Mouse (Mus musculus): ENCODE measurements around the gene Nxf1. TPM values are rescaled to one million over a fixed set of nuclear protein-coding genes. Genes with fewer than 3 reads are reported as not detected.

Gene Nxf1
- polyA plus RNA-seq, 1 experiment from 2014 or later = 88.8 TPM

- DNase-seq (ENCODE audit: low spot score) (peak; percentile 100), ATAC-seq (peak; percentile 94)
- no peaks in the 10 kb centered on the region for H3K27me3 ChIP-seq (replicated peaks; ENCODE audit: insufficient read depth, low read length)
- peak; percentile 24; the same call in 1 of the 2 replicates for TF ChIP-seq CTCF (IDR thresholded peaks at IDR 0.05)
- no peak; the same call in 1 of the 2 replicates for TF ChIP-seq EP300 (IDR thresholded peaks at IDR 0.05)
- H3K36me3 ChIP-seq (ENCODE audit: insufficient read depth, low read length) = peaks cover 12% of the 10 kb centered on the region
- H3K4me1 ChIP-seq (ENCODE audit: insufficient read depth, low read depth, low read length) = 0 out of 2 replicates have a peak, but pooled peaks cover 5% of the 10 kb centered on the region
- peak within 1 kb of the TSS; percentile 97 for H3K27ac ChIP-seq (ENCODE audit: low read length)
- under 1% methylated on average over 66 of the region's 83 CpGs for WGBS
- peak within 1 kb of the TSS; percentile 91 for H3K9ac ChIP-seq (replicated peaks; ENCODE audit: low read depth)
- no peaks in the 10 kb centered on the region for H3K9me3 ChIP-seq (ENCODE audit: low read length)
- H3K4me3 ChIP-seq (ENCODE audit: low read depth, low read length) = peak within 1 kb of the TSS; percentile 99
- H3K4me2 ChIP-seq (replicated peaks; ENCODE audit: low read depth, low read length) = peak within 1 kb of the TSS; percentile 73
These were observed 62.9 kb downstream of the Nxf1 start, which contains the start of gene Hnrnpul2 for GRCm38 (mm10) chr19:8819596-8820423. Gene Hnrnpul2 (plus strand): TSS chr19:8820010.

Small RNA genes within 50 kb of the gene (microRNA-seq; reads per million reads assigned to microRNA genes)
- gene Mir6992 = not detected

Other genes with a start within 250 kb of the Nxf1 start
- 0.20 and 0.56 TPM in 2 replicates for gene Slc22a8, start 165.8 kb upstream of the Nxf1 start, polyA plus RNA-seq (2015; fragmentation: Nextera tagmentation; extraction: Ambion mirVana)
- not detected in 2 replicates for gene Slc22a6, start 139.0 kb upstream of the Nxf1 start, polyA plus RNA-seq (2015; fragmentation: Nextera tagmentation; extraction: Ambion mirVana)
- gene Chrm1, start 93.3 kb upstream of the Nxf1 start, polyA plus RNA-seq (2015; fragmentation: Nextera tagmentation; extraction: Ambion mirVana) = 0.14 and 0.21 TPM in 2 replicates
- gene Slc3a2, start 33.7 kb upstream of the Nxf1 start, polyA plus RNA-seq (2015; fragmentation: Nextera tagmentation; extraction: Ambion mirVana) = 91.8 and 97.9 TPM in 2 replicates
- gene Wdr74, start 21.2 kb upstream of the Nxf1 start, polyA plus RNA-seq (2015; fragmentation: Nextera tagmentation; extraction: Ambion mirVana) = 45.3 and 48.7 TPM in 2 replicates
- 0.75 and 0.82 TPM in 2 replicates for gene 1700092M07Rik, start 16.4 kb upstream of the Nxf1 start, polyA plus RNA-seq (2015; fragmentation: Nextera tagmentation; extraction: Ambion mirVana)
- 130 and 143 TPM in 2 replicates for gene Stx5a, start 15.7 kb upstream of the Nxf1 start, polyA plus RNA-seq (2015; fragmentation: Nextera tagmentation; extraction: Ambion mirVana)
- gene Tmem223, start 13.9 kb downstream of the Nxf1 start, polyA plus RNA-seq (2015; fragmentation: Nextera tagmentation; extraction: Ambion mirVana) = 157 and 159 TPM in 2 replicates
- 114 and 127 TPM in 2 replicates for gene Tmem179b, start 17.4 kb downstream of the Nxf1 start, polyA plus RNA-seq (2015; fragmentation: Nextera tagmentation; extraction: Ambion mirVana)
- gene Taf6l, start 29.3 kb downstream of the Nxf1 start, polyA plus RNA-seq (2015; fragmentation: Nextera tagmentation; extraction: Ambion mirVana) = 11.8 and 12.9 TPM in 2 replicates
- 110 and 123 TPM in 2 replicates for gene Polr2g, start 41.5 kb downstream of the Nxf1 start, polyA plus RNA-seq (2015; fragmentation: Nextera tagmentation; extraction: Ambion mirVana)
- gene Zbtb3, start 45.5 kb downstream of the Nxf1 start, polyA plus RNA-seq (2015; fragmentation: Nextera tagmentation; extraction: Ambion mirVana) = 2.3 and 2.6 TPM in 2 replicates
- gene Ttc9c, start 62.3 kb downstream of the Nxf1 start, polyA plus RNA-seq (2015; fragmentation: Nextera tagmentation; extraction: Ambion mirVana) = 21.4 and 22.8 TPM in 2 replicates
- 4.3 and 5.3 TPM in 2 replicates for gene Hnrnpul2, start 62.9 kb downstream of the Nxf1 start, polyA plus RNA-seq (2015; fragmentation: Nextera tagmentation; extraction: Ambion mirVana)
- gene AC129217.1, start 72.7 kb downstream of the Nxf1 start, polyA plus RNA-seq (2015; fragmentation: Nextera tagmentation; extraction: Ambion mirVana) = not detected in 2 replicates
- 66.3 and 66.8 TPM in 2 replicates for gene Bscl2, start 80.4 kb downstream of the Nxf1 start, polyA plus RNA-seq (2015; fragmentation: Nextera tagmentation; extraction: Ambion mirVana)
- 0.35 and 0.46 TPM in 2 replicates for gene Gng3, start 82.1 kb downstream of the Nxf1 start, polyA plus RNA-seq (2015; fragmentation: Nextera tagmentation; extraction: Ambion mirVana)
- gene Lrrn4cl, start 93.7 kb downstream of the Nxf1 start, polyA plus RNA-seq (2015; fragmentation: Nextera tagmentation; extraction: Ambion mirVana) = 1.7 and 1.9 TPM in 2 replicates
- gene Ubxn1, start 114.4 kb downstream of the Nxf1 start, polyA plus RNA-seq (2015; fragmentation: Nextera tagmentation; extraction: Ambion mirVana) = 153 and 164 TPM in 2 replicates
- gene Uqcc3, start 123.8 kb downstream of the Nxf1 start, polyA plus RNA-seq (2015; fragmentation: Nextera tagmentation; extraction: Ambion mirVana) = 75.2 and 84.3 TPM in 2 replicates
- 33.6 and 40.0 TPM in 2 replicates for gene Lbhd1, start 126.7 kb downstream of the Nxf1 start, polyA plus RNA-seq (2015; fragmentation: Nextera tagmentation; extraction: Ambion mirVana)
- gene Gm49403, start 126.9 kb downstream of the Nxf1 start, polyA plus RNA-seq (2015; fragmentation: Nextera tagmentation; extraction: Ambion mirVana) = not detected in 2 replicates
- 44.4 and 45.3 TPM in 2 replicates for gene 1810009A15Rik, start 131.8 kb downstream of the Nxf1 start, polyA plus RNA-seq (2015; fragmentation: Nextera tagmentation; extraction: Ambion mirVana)
- not detected in 2 replicates for gene Gm49416, start 131.9 kb downstream of the Nxf1 start, polyA plus RNA-seq (2015; fragmentation: Nextera tagmentation; extraction: Ambion mirVana)
- 16.6 and 16.7 TPM in 2 replicates for gene Ints5, start 135.9 kb downstream of the Nxf1 start, polyA plus RNA-seq (2015; fragmentation: Nextera tagmentation; extraction: Ambion mirVana)
- gene Ganab, start 141.0 kb downstream of the Nxf1 start, polyA plus RNA-seq (2015; fragmentation: Nextera tagmentation; extraction: Ambion mirVana) = 41.4 and 45.7 TPM in 2 replicates
- 39.5 and 39.6 TPM in 2 replicates for gene B3gat3, start 163.3 kb downstream of the Nxf1 start, polyA plus RNA-seq (2015; fragmentation: Nextera tagmentation; extraction: Ambion mirVana)
- gene Rom1, start 172.3 kb downstream of the Nxf1 start, polyA plus RNA-seq (2015; fragmentation: Nextera tagmentation; extraction: Ambion mirVana) = 4.9 and 5.7 TPM in 2 replicates
- gene Eml3, start 172.5 kb downstream of the Nxf1 start, polyA plus RNA-seq (2015; fragmentation: Nextera tagmentation; extraction: Ambion mirVana) = 28.6 and 30.5 TPM in 2 replicates
- 81.8 and 84.7 TPM in 2 replicates for gene Mta2, start 184.8 kb downstream of the Nxf1 start, polyA plus RNA-seq (2015; fragmentation: Nextera tagmentation; extraction: Ambion mirVana)
- gene Tut1, start 196.8 kb downstream of the Nxf1 start, polyA plus RNA-seq (2015; fragmentation: Nextera tagmentation; extraction: Ambion mirVana) = 12.8 and 13.6 TPM in 2 replicates
- gene Eef1g, start 210.0 kb downstream of the Nxf1 start, polyA plus RNA-seq (2015; fragmentation: Nextera tagmentation; extraction: Ambion mirVana) = 153 and 159 TPM in 2 replicates
- gene Ahnak, start 232.2 kb downstream of the Nxf1 start, polyA plus RNA-seq (2015; fragmentation: Nextera tagmentation; extraction: Ambion mirVana) = 151 and 163 TPM in 2 replicates

Measured in lung, postnatal 0 days (tissue).